Comparison of ENCODE assay signal across 24 mouse cellular contexts in genomic region chr7:101461571-101461970, GRCm38 (mm10). TPM values are rescaled to one million over a fixed set of nuclear protein-coding genes. Genes with fewer than 3 reads are reported as not detected.
DNase-seq lines count a peak whose midpoint lies in the region; TF ChIP-seq lines count a peak whose summit lies in the region.
"Had no signal": no experiment of that assay in that cellular context is flagged by ENCODE, and none has a peak within 500 bp of the region (broad histone marks: within the 10 kb centered on the region; RNA-seq: fewer than 3 reads in every experiment).

No protein-coding gene starts in this region.

- no peak overlapping the region for H3K4me3 ChIP-seq in layer of hippocampus, adult 2 months
- H3K4me3 ChIP-seq: embryonic facial prominence, embryonic 10.5 days; embryonic facial prominence, embryonic 13.5 days; erythroblast, embryonic 14.5 days; forebrain, embryonic 13.5 days; heart, embryonic 10.5 days; heart, embryonic 13.5 days; hindbrain, embryonic 13.5 days had no signal

- peak; percentile 11 to 44 for DNase-seq in adrenal gland, adult (ENCODE audit: inconsistent age in 2 of 2, low spot score in 1 of 2)
- no peak for DNase-seq in adrenal gland, postnatal 14 days
- peak; percentile 92 for DNase-seq in heart, adult 11 months
- no peak for DNase-seq in heart, adult 8-10 months (ENCODE audit: low spot score)
- DNase-seq in layer of hippocampus, adult 2 months (ENCODE audit: low spot score in 2 of 2): no peak
- no peak for DNase-seq in layer of hippocampus, adult 9-10 months (ENCODE audit: low spot score)
- DNase-seq in right cerebral cortex, postnatal 25 days: no peak
- DNase-seq: adrenal gland, postnatal 10 days; cerebellum, adult 11-12 months; cerebellum, adult 8-10 months; cerebellum, postnatal 36 days; embryo, embryonic 11 days; forebrain, postnatal 0 days; gastrocnemius, postnatal 25 days had no signal

- no peak for TF ChIP-seq CTCF in layer of hippocampus, adult 2 months (conservative IDR thresholded peaks at IDR 0.05)

- H3K27ac ChIP-seq in layer of hippocampus, adult 2 months: peak overlapping the region; percentile 82
- H3K27ac ChIP-seq: embryonic facial prominence, embryonic 10.5 days; embryonic facial prominence, embryonic 13.5 days; heart, embryonic 10.5 days; heart, embryonic 13.5 days; hindbrain, embryonic 13.5 days; hindbrain, postnatal 0 days had no signal

RNA-seq across cellular contexts. Expression of gene Pde2a, which starts 40.1 kb away (rescaled TPM):
- 132 and 141 TPM in 2 replicates for total RNA-seq in adrenal gland, postnatal 14 days (2021)
- 10 to 100 TPM; 46.1 to 58.6 (median 52.8) TPM for total RNA-seq in heart, adult 8-10 months (2022)
- total RNA-seq in layer of hippocampus, adult 2 months (2021): 100 to 1,000 TPM; 300 to 318 TPM

RNA-seq across cellular contexts. Expression of gene Gm45837, which starts 50.9 kb away (rescaled TPM):
- not detected in 2 replicates for total RNA-seq in adrenal gland, postnatal 14 days (2021)
- 1 to 10 TPM in 2 of 4 experiments, not detected in 2; 3.7 to 4.3 TPM for total RNA-seq in heart, adult 8-10 months (2022)
- total RNA-seq in layer of hippocampus, adult 2 months (2021): 1 to 10 TPM in 1 of 2 experiments, not detected in 1; 2.4 TPM
- total RNA-seq: ES-E14; forebrain, postnatal 0 days; heart, postnatal 14 days; hindbrain, postnatal 0 days had no signal

Comparison
In these comparisons a context has a peak if more than half of its experiments do, and no peak if none do; other contexts are left out.
1. DNase-seq: peak in adrenal gland, adult (2 of 2) and heart, adult 11 months (single experiment); none in adrenal gland, postnatal 14 days (single experiment), heart, adult 8-10 months (single experiment), layer of hippocampus, adult 2 months (0 of 2), layer of hippocampus, adult 9-10 months (single experiment) and right cerebral cortex, postnatal 25 days (single experiment).